Mouse (Mus musculus) cerebellum, adult 9-10 months (tissue): ENCODE results near the gene Catspere2.

ENCODE experiments used
- DNase-seq: peaks from one replicate; pipeline ENCODE4 v3.0.0; 2022

Catspere2 gene

DNA sequence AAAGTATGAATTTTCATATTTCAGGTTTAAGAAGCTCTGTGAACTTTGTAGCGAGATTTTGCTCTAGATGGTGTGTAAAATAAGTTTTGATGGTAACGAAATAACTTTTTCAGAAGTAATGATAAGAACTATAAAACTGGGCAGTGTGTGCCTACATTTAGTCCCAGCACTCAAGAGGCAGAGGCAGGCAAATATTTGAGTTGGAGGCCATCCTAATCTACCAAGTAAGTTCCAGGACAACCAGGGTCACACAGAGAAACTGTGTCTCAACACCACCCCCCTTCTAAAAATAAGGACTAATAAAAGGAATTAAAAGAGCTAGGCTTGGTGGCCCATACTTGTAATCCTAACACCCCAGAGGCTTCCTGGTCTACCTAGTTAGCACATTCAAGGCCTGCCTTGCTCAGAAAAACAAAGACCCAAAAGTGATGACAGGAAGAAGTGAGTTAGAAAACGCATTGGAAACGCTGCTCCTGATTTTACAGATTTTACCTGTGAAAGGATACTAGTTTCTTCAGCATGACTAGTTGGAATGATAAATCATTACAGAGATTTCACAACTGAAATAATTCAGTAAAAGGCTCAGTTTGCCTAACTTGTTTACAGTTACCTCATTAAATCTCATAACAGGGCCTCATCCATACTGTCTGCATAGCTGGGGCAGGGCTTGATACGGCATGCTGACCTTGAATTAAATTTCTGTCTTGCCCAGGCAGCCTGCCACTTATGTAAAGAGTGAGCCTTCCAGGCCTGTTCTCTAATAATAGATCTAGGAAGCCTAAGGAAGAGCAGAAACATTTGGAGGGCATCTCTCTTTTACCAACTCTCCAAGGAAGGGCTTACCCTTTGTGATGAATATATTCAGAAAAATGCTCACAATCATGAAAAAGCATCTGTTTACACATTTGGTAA is 236.2 kb downstream of the Catspere2 start:
- peak; percentile 54 for DNase-seq
